ENCODE assay signal across 8 mouse cellular contexts in the genomic region with DNA sequence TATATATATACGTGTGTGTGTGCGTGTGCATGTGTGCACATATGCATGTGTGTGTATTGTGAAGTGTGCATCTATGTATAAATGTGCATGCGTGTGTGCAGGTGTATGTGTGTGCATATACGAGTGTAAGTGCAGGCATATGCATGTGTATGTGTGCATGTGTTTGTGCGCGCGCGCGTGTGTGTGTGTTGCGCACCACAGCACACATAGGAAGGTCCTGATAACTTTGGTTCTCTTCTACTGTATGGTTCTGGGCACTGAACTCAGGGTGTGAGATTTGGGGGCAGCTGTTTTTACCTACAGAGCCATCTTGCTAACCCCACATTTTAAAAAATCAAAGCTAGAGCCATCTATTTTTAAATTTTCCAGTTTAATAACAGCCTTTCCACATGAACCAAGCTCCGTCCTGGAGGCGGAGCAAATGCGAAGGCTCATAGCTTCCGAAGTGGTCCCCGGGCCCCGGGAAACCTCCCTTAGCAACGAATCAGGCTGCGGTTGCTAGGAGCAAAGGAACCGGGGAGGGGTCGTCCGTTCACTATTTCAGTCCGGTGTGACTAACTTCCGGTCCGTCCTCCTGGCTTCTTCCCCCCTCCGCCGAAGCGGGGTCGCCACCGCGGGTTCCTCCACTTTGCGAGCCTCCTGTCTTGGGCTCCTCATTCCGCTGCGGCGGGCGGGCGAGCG. TPM values are rescaled to one million over a fixed set of nuclear protein-coding genes. Genes with fewer than 3 reads are reported as not detected.
DNase-seq lines count a peak whose midpoint lies in the region; ATAC-seq and TF ChIP-seq lines count a peak whose summit lies in the region.

No protein-coding gene starts in this region.

- H3K36me3 ChIP-seq in G1E (replicated peaks), result peaks cover 29% of the 10 kb centered on the region
- H3K36me3 ChIP-seq in hindbrain, embryonic 10.5 days, result peaks cover 25% of the 10 kb centered on the region
- H3K36me3 ChIP-seq in lung, postnatal 0 days (ENCODE audit: insufficient read depth, low read length), result no peaks in the 10 kb centered on the region

- no peak for TF ChIP-seq EP300 in lung, postnatal 0 days (IDR thresholded peaks at IDR 0.05)

- H3K4me3 ChIP-seq in G1E (ENCODE audit: low read depth, low read length), result peak overlapping the region; percentile 89
- H3K4me3 ChIP-seq in hindbrain, embryonic 10.5 days, result peak overlapping the region; percentile 95
- H3K4me3 ChIP-seq in lung, postnatal 0 days (ENCODE audit: low read depth, low read length), result peak overlapping the region; percentile 95

- peaks cover 24% of the 10 kb centered on the region for H3K4me1 ChIP-seq in G1E (ENCODE audit: insufficient read depth, low read depth, low read length)
- H3K4me1 ChIP-seq in hindbrain, embryonic 10.5 days (replicated peaks), result peaks cover 18% of the 10 kb centered on the region
- peaks cover 6% of the 10 kb centered on the region for H3K4me1 ChIP-seq in lung, postnatal 0 days (ENCODE audit: insufficient read depth, low read depth, low read length)

- H3K9ac ChIP-seq in lung, postnatal 0 days (replicated peaks; ENCODE audit: low read depth), result peak overlapping the region; percentile 82

- H3K4me2 ChIP-seq in lung, postnatal 0 days (replicated peaks; ENCODE audit: low read depth, low read length), result peak overlapping the region; percentile 76

- DNase-seq in G1E (ENCODE audit: low spot score), result peak; percentile 83
- DNase-seq in cerebellum, adult 18-20 months, result peak; percentile 80 to 94
- DNase-seq in hindbrain, embryonic 10.5 days (ENCODE audit: low spot score), result peak; percentile 93
- peak; percentile 92 for DNase-seq in layer of hippocampus, adult 9-11 months
- peak; percentile 89 for DNase-seq in lung, postnatal 0 days (ENCODE audit: low spot score)
- DNase-seq in ovary, postnatal 14 days (ENCODE audit: low spot score), result peak; percentile 99
- peak; percentile 93 for DNase-seq in thymus, postnatal 14 days

- no peaks in the 10 kb centered on the region for H3K27me3 ChIP-seq in G1E (ENCODE audit: insufficient read depth, low read length)
- no peaks in the 10 kb centered on the region for H3K27me3 ChIP-seq in hindbrain, embryonic 10.5 days (ENCODE audit: insufficient read depth, poor library complexity, severe bottlenecking)
- no peaks in the 10 kb centered on the region for H3K27me3 ChIP-seq in lung, postnatal 0 days (replicated peaks; ENCODE audit: insufficient read depth, low read length)

- TF ChIP-seq CTCF in G1E (IDR thresholded peaks at IDR 0.05; ENCODE audit: low read depth, low read length), result no peak
- no peak; the same call in 1 of the 2 replicates for TF ChIP-seq CTCF in lung, postnatal 0 days (IDR thresholded peaks at IDR 0.05)

- H3K9me3 ChIP-seq in G1E (replicated peaks), result no peaks in the 10 kb centered on the region
- no peaks in the 10 kb centered on the region for H3K9me3 ChIP-seq in hindbrain, embryonic 10.5 days
- no peaks in the 10 kb centered on the region for H3K9me3 ChIP-seq in lung, postnatal 0 days (ENCODE audit: low read length)

- peak overlapping the region; percentile 94 for H3K27ac ChIP-seq in hindbrain, embryonic 10.5 days
- peak overlapping the region; percentile 54; the same call in 1 of the 2 replicates for H3K27ac ChIP-seq in lung, postnatal 0 days (ENCODE audit: low read length)

- ATAC-seq in G1E (ENCODE audit: extremely low read depth, insufficient number of reproducible peaks, low FRiP score, poor library complexity, severe bottlenecking), result peak; percentile 77
- peak; percentile 91 for ATAC-seq in frontal cortex, adult (ENCODE audit: low TSS enrichment)
- ATAC-seq in lung, postnatal 0 days, result peak; percentile 95

- 6% methylated on average over 37 of the region's 37 CpGs for WGBS in hindbrain, embryonic 10.5 days
- 10% methylated on average over 36 of the region's 37 CpGs for WGBS in lung, postnatal 0 days

RNA-seq across cellular contexts. Expression of a gene that starts 8.5 kb away (rescaled TPM):
- not detected in 2 replicates for total RNA-seq in G1E (2014; fragmentation: Nextera tagmentation)
- 0.05 and 0.06 TPM in 2 replicates for total RNA-seq in G1E (2017)
- not detected in 2 replicates for polyA plus RNA-seq in G1E (2012)
- polyA plus RNA-seq in hindbrain, embryonic 10.5 days (2016; fragmentation: Nextera tagmentation; extraction: Ambion mirVana), result 11.3 and 30.3 TPM in 2 replicates
- not detected in 2 replicates for polyA plus RNA-seq in lung, postnatal 0 days (2015; fragmentation: Nextera tagmentation; extraction: Ambion mirVana)

RNA-seq across cellular contexts. Expression of a gene that starts 28.2 kb away (rescaled TPM):
- total RNA-seq in G1E (2014; fragmentation: Nextera tagmentation) (6.8 and 8.2 TPM in 2 replicates), G1E (2017) (3.7 and 7.1 TPM in 2 replicates)
- polyA plus RNA-seq in G1E (2012), result 19.0 and 20.5 TPM in 2 replicates
- 13.1 and 13.4 TPM in 2 replicates for polyA plus RNA-seq in hindbrain, embryonic 10.5 days (2016; fragmentation: Nextera tagmentation; extraction: Ambion mirVana)
- 4.1 and 4.3 TPM in 2 replicates for polyA plus RNA-seq in lung, postnatal 0 days (2015; fragmentation: Nextera tagmentation; extraction: Ambion mirVana)

RNA-seq across cellular contexts. Expression of a gene that starts 30.3 kb away (rescaled TPM):
- total RNA-seq in G1E (2014; fragmentation: Nextera tagmentation) (13.9 and 16.5 TPM in 2 replicates), G1E (2017) (17.6 and 19.5 TPM in 2 replicates)
- polyA plus RNA-seq in G1E (2012), result 87.8 and 89.3 TPM in 2 replicates
- polyA plus RNA-seq in hindbrain, embryonic 10.5 days (2016; fragmentation: Nextera tagmentation; extraction: Ambion mirVana), result 41.9 and 60.8 TPM in 2 replicates
- 4.5 and 5.5 TPM in 2 replicates for polyA plus RNA-seq in lung, postnatal 0 days (2015; fragmentation: Nextera tagmentation; extraction: Ambion mirVana)

RNA-seq across cellular contexts. Expression of a gene that starts 34.6 kb away (rescaled TPM):
- total RNA-seq in G1E (2014; fragmentation: Nextera tagmentation) (11.8 and 19.3 TPM in 2 replicates), G1E (2017) (7.6 and 9.0 TPM in 2 replicates)
- polyA plus RNA-seq in G1E (2012), result 9.9 TPM in 2 replicates
- 12.3 and 13.2 TPM in 2 replicates for polyA plus RNA-seq in hindbrain, embryonic 10.5 days (2016; fragmentation: Nextera tagmentation; extraction: Ambion mirVana)
- 8.3 and 8.7 TPM in 2 replicates for polyA plus RNA-seq in lung, postnatal 0 days (2015; fragmentation: Nextera tagmentation; extraction: Ambion mirVana)

RNA-seq across cellular contexts. Expression of a gene that starts 46.5 kb away (rescaled TPM):
- 0.34 and 2.6 TPM in 2 replicates for total RNA-seq in G1E (2014; fragmentation: Nextera tagmentation)
- 0.35 and 0.76 TPM in 2 replicates for total RNA-seq in G1E (2017)
- polyA plus RNA-seq in G1E (2012), result 0.43 and 0.55 TPM in 2 replicates
- 1.8 TPM in 2 replicates for polyA plus RNA-seq in hindbrain, embryonic 10.5 days (2016; fragmentation: Nextera tagmentation; extraction: Ambion mirVana)
- polyA plus RNA-seq in lung, postnatal 0 days (2015; fragmentation: Nextera tagmentation; extraction: Ambion mirVana), result 0.54 and 1.3 TPM in 2 replicates

Comparison
In these comparisons a context has a peak if more than half of its experiments do, and no peak if none do; other contexts are left out.
1. Peak in every context shown above with its lines: DNase-seq, ATAC-seq, H3K4me3 ChIP-seq and H3K27ac ChIP-seq.
2. RNA of a gene that starts 8.5 kb away (polyA plus RNA-seq): 11.3 to 30.3 TPM in hindbrain, embryonic 10.5 days; not detected in lung, postnatal 0 days and not detected in G1E; every median in the first group is over 10 times any median in the second.